Mouse (Mus musculus) midbrain, postnatal 0 days (tissue): ENCODE data around the gene Larp6. TPM values are rescaled to one million over a fixed set of nuclear protein-coding genes. Genes with fewer than 3 reads are reported as not detected.
A peak's percentile ranks its signal among the peaks of the same experiment; 100 is the strongest.

Experiments used
- ATAC-seq: fragments of 200-750 bp; cut with Nextera tagmentation; 2 replicates; pipeline ENCODE4 v1.8.0; 2017; ENCODE audit warnings: moderate number of reproducible peaks, mild to moderate bottlenecking, moderate TSS enrichment, moderate library complexity; ENCODE audit not compliant: low FRiP score
- DNase-seq: peaks from one replicate; pipeline ENCODE4 v3.0.0-alpha.2; 2015; ENCODE audit warnings: low spot score
- H3K27ac ChIP-seq: fragments of 300-500 bp; sonication (generic); 2 replicates; pipeline ENCODE4 v1.5.1; 2014; ENCODE audit warnings: low read depth, mild to moderate bottlenecking, low read length, mixed read lengths
- H3K27me3 ChIP-seq: fragments of 300-500 bp; sonication (generic); 2 replicates; pipeline ENCODE4 v1.6.1; 2014; ENCODE audit warnings: low read length, control low read depth, mixed read lengths; ENCODE audit not compliant: insufficient read depth
- H3K36me3 ChIP-seq: fragments of 300-500 bp; sonication (generic); 2 replicates; pipeline ENCODE4 v1.6.1; 2014; ENCODE audit warnings: low read length, control low read depth, mixed read lengths; ENCODE audit not compliant: insufficient read depth
- H3K4me1 ChIP-seq: fragments of 300-500 bp; sonication (generic); 2 replicates; pipeline ENCODE4 v1.6.1; 2014; ENCODE audit warnings: mild to moderate bottlenecking, control low read depth, antibody characterized with exemption, low read length, mixed read lengths; ENCODE audit not compliant: insufficient read depth
- H3K4me2 ChIP-seq: fragments of 300-500 bp; sonication (generic); 2 replicates; pipeline ENCODE4 v1.6.1; 2014; ENCODE audit warnings: low read depth, mild to moderate bottlenecking, low read length, mixed read lengths; ENCODE audit not compliant: poor library complexity, severe bottlenecking
- H3K4me3 ChIP-seq: fragments of 300-500 bp; sonication (generic); 2 replicates; pipeline ENCODE4 v1.5.1; 2014; ENCODE audit warnings: low read depth, mild to moderate bottlenecking, low read length, moderate library complexity
- H3K9ac ChIP-seq: fragments of 300-500 bp; sonication (generic); replicated peaks from 2 replicates; pipeline ENCODE4 v1.6.1; 2014; ENCODE audit warnings: mild to moderate bottlenecking, low read length, moderate library complexity, mixed read lengths; ENCODE audit not compliant: poor library complexity, severe bottlenecking
- H3K9me3 ChIP-seq: fragments of 300-500 bp; sonication (generic); 2 replicates; pipeline ENCODE4 v1.6.1; 2016; ENCODE audit warnings: low read length, control low read depth
- CTCF ChIP-seq: IDR thresholded peaks from 2 replicates; pipeline ENCODE4 v1.5.1; 2016; ENCODE audit warnings: antibody characterized with exemption, mild to moderate bottlenecking
- WGBS: fragments of 180-500 bp; shearing (Covaris S2); extraction: QIAGEN DNeasy Blood & Tissue Kit; methylation state at CpG from one replicate; pipeline ENCODE4 v1.1.7; 2014; 5-methylcytosine and 5-hydroxymethylcytosine counted together
- polyA plus RNA-seq: library from polyadenylated mRNA; unstranded; fragments of >200 nt; fragmentation: Nextera tagmentation; extraction: Ambion mirVana; gene quantifications from 2 replicates; pipeline ENCODE4 v1.2.1, GENCODE M21; 2015
- total RNA-seq: library from RNA; depleted of rRNA; stranded (reverse); fragments of >200 nt; gene quantifications from 2 replicates; pipeline ENCODE4 v1.2.3, GENCODE M21; 2014; rRNA removed

The Larp6 gene
- total RNA-seq: 37.3 and 42.6 TPM in 2 replicates
- 30.4 and 31.4 TPM in 2 replicates for polyA plus RNA-seq

GRCm38 (mm10) chr9:60712771-60713541, at the start of gene Larp6:
Gene Larp6 (plus strand): TSS chr9:60712989.
- H3K9me3 ChIP-seq: no peaks in the 10 kb centered on the region
- H3K27ac ChIP-seq: peak within 1 kb of the TSS; percentile 82
- 1% methylated on average over 57 of the region's 66 CpGs for WGBS
- no peaks in the 10 kb centered on the region for H3K36me3 ChIP-seq
- peak within 1 kb of the TSS; percentile 89 for H3K9ac ChIP-seq
- peaks cover 14% of the 10 kb centered on the region; the same call in 1 of the 2 replicates for H3K4me1 ChIP-seq
- H3K27me3 ChIP-seq: no peaks in the 10 kb centered on the region
- H3K4me3 ChIP-seq: peak within 1 kb of the TSS; percentile 71
- peak; percentile 42 for DNase-seq
- H3K4me2 ChIP-seq: peak within 1 kb of the TSS; percentile 90
- ATAC-seq: peak; percentile 83
- TF ChIP-seq CTCF: no peak

DNA sequence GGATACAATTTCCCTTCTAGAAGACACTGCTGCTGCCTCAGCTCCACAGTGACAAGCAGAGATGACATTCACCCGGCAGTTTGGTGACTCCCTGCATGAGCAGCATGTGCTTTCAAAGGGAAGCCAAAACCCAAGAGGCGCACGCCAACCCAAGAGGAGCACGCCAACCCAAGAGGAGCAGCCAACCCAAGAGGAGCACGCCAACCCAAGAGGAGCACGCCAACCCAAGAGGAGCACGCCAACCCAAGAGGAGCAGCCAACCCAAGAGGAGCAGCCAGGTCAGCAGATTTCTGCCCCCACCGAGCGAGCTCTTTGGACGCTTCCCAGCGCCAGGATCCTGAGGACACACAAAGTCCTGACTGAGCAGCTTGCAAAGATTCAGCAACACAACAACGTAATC, 48.4 kb upstream of the Larp6 start:
- H3K4me2 ChIP-seq: no peak overlapping the region
- ATAC-seq (no peak), DNase-seq (no peak)
- H3K27me3 ChIP-seq: no peaks in the 10 kb centered on the region
- 97% methylated on average over 12 of the region's 12 CpGs for WGBS
- H3K4me3 ChIP-seq: no peak overlapping the region
- no peak overlapping the region for H3K27ac ChIP-seq
- TF ChIP-seq CTCF: no peak
- no peak overlapping the region for H3K9ac ChIP-seq
- peaks cover 32% of the 10 kb centered on the region for H3K36me3 ChIP-seq
- no peaks in the 10 kb centered on the region for H3K9me3 ChIP-seq
- no peaks in the 10 kb centered on the region for H3K4me1 ChIP-seq

DNA sequence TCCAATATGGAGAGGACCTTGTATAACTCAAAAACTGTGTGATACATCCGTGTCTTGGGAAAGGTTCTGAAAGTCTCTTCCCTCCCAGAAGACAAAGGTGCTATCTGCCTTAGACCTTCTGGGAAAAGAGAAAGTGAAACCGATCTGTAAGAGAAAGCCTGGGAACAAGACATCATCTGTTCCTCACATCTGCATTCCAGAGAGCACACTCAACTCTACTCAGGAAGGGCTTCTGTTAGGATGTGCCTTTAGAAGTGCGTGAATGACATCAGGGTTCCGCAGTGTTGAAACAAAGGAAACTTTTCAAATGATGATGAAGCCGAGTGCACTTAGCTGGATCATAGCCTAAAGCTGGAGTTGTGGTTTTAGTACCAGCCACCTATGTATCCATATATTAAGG, 47.9 kb upstream of the Larp6 start:
- Histone ChIP-seq H3K9me3 (no peaks in the 10 kb centered on the region), H3K4me2 (no peak overlapping the region), H3K27ac (no peak overlapping the region), H3K27me3 (no peaks in the 10 kb centered on the region), H3K4me3 (no peak overlapping the region), H3K9ac (no peak overlapping the region), H3K4me1 (no peaks in the 10 kb centered on the region), H3K36me3 (peaks cover 32% of the 10 kb centered on the region)
- ATAC-seq (no peak), DNase-seq (no peak)
- no peak for TF ChIP-seq CTCF
- WGBS: 91% methylated on average over 5 of the region's 5 CpGs

- H3K27ac ChIP-seq: no peak overlapping the region
- TF ChIP-seq CTCF: no peak
- peaks cover 38% of the 10 kb centered on the region for H3K36me3 ChIP-seq
- DNase-seq: no peak
- H3K9me3 ChIP-seq: no peaks in the 10 kb centered on the region
- no peak overlapping the region for H3K4me2 ChIP-seq
- H3K27me3 ChIP-seq: no peaks in the 10 kb centered on the region
- H3K4me3 ChIP-seq: no peak overlapping the region
- ATAC-seq: no peak
- 95% methylated on average over 3 of the region's 3 CpGs for WGBS
- no peak overlapping the region for H3K9ac ChIP-seq
- no peaks in the 10 kb centered on the region for H3K4me1 ChIP-seq
Observed at GRCm38 (mm10) chr9:60665535-60665934, 47.3 kb upstream of the Larp6 start.

DNA sequence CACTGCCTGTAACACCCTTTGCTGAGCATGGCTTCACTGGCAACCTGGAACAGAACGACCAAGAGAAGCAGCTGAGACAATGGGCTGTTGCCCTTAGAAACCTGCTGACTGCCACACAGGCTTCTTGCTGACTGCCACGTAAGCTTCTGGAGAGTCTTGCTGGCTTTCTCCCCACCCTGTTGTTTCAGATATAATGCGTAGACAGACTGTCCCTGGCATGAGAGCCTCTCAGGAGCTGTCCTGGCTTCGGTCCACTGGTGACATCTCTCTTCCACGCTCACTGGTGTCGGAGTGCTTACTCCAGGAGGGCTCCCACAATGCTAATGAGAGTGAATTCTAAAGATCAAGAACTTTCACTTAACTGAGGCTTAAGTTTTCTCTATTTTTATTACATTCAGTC, 43.9 kb upstream of the Larp6 start:
- WGBS: 66% methylated on average over 6 of the region's 6 CpGs
- Histone ChIP-seq H3K4me1 (no peaks in the 10 kb centered on the region), H3K36me3 (peaks cover 50% of the 10 kb centered on the region), H3K27ac (no peak overlapping the region), H3K27me3 (no peaks in the 10 kb centered on the region), H3K4me2 (no peak overlapping the region), H3K4me3 (no peak overlapping the region), H3K9me3 (no peaks in the 10 kb centered on the region), H3K9ac (no peak overlapping the region)
- ATAC-seq: no peak
- DNase-seq: no peak
- no peak for TF ChIP-seq CTCF

DNA sequence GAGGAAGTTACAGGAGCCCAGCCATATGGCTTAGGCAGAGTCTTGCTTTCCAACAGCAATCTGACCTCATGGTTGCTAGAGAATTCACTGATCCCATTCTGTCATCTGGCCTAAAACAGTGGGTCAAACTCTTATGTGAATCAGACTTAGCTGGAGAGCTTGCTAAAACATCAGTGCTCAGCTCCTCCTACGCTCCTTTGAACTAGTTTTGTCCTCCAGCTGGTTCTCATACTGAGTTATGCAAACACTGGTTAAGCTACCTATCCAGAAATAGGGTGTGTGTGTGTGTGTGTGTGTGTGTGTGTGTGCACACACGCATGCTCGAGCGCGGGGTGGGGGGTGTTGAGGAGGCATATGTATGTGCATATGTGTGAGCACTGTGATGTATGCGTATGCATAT, 40.2 kb upstream of the Larp6 start:
- H3K4me2 ChIP-seq: no peak overlapping the region
- ATAC-seq (no peak), DNase-seq (no peak)
- H3K27ac ChIP-seq: no peak overlapping the region
- no peak for TF ChIP-seq CTCF
- H3K4me3 ChIP-seq: no peak overlapping the region
- H3K9me3 ChIP-seq: no peaks in the 10 kb centered on the region
- H3K9ac ChIP-seq: no peak overlapping the region
- H3K27me3 ChIP-seq: no peaks in the 10 kb centered on the region
- peaks cover 55% of the 10 kb centered on the region for H3K36me3 ChIP-seq
- WGBS: 96% methylated on average over 6 of the region's 6 CpGs
- no peaks in the 10 kb centered on the region for H3K4me1 ChIP-seq
